Mouse (Mus musculus): ENCODE results near the gene Ppp1r18. TPM values are rescaled to one million over a fixed set of nuclear protein-coding genes. Genes with fewer than 3 reads are reported as not detected.
"Not testable (repeated sequence)": the region's sequence is repeated elsewhere in the genome, so short reads cannot be mapped to it uniquely, and the experiment has no call there.

Gene Ppp1r18
- polyA plus RNA-seq, 1 experiment, result 17.8 TPM

DNA sequence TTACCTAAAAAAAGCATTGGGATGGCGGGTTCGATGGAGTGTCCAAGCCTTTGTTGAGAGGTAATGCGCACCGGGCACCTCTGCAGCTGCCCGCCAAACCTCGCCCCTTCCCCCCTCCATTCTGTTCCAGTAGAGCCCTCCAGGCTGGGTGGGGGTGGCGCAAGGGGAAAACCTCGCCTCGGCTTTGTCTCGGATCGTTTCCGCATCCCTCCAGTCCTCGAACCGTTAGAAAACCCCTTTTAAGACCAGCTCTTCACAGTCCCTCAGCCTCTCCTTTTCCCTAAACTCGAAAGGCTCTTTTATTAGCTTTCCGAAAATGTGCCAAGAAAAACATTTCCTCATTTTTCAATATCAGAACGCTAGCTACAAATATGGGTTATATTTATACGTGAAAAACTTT is 27.9 kb upstream of the Ppp1r18 start:
- peak overlapping the region; percentile 87 for H3K4me3 ChIP-seq (ENCODE audit: insufficient read depth, low read depth, low read length)
- no peaks in the 10 kb centered on the region for H3K27me3 ChIP-seq (replicated peaks; ENCODE audit: control insufficient read depth, insufficient read depth, low read length)
- DNase-seq, result peak; percentile 42
- H3K27ac ChIP-seq (ENCODE audit: insufficient read depth, low read depth, low read length), result peak overlapping the region; percentile 80
- H3K4me1 ChIP-seq (ENCODE audit: control insufficient read depth, insufficient read depth, low read length), result peaks cover 20% of the 10 kb centered on the region
- WGBS, result under 1% methylated on average over 18 of the region's 18 CpGs
- TF ChIP-seq POLR2A (IDR thresholded peaks at IDR 0.05; ENCODE audit: low read depth, low read length) (no peak), CTCF (conservative IDR thresholded peaks at IDR 0.05; ENCODE audit: insufficient read depth, insufficient read length, low read depth, low read length) (no peak)
- no peaks in the 10 kb centered on the region for H3K36me3 ChIP-seq (ENCODE audit: control insufficient read depth, insufficient read depth, low read length)

DNA sequence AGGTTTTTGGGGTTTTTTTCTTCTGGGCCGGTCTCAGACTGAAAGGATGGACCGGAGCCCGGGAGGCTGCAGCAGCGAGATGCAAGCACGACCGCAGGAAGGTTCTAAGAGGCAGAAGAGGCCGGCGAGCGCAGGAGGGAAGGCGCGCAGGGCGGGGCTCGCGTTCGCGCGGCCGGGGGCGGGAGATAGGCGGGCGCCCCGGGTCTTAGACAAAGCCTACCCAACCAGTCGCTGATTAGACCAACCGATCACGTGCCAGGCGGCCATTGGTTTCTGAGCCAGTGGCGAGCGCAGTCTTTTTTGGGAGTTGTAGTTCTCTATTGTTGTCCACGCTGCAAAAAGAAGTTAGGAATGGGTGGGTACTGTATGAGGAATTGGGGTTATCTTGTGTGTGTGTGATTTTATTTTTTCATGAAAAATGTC is 27.3 kb upstream of the Ppp1r18 start, which contains the start of gene Tubb5:
Gene Tubb5 (minus strand): TSS at position 185 of the 423 bp plus-strand sequence.
- TF ChIP-seq POLR2A (IDR thresholded peaks at IDR 0.05; ENCODE audit: low read depth, low read length) (peak; percentile 70), CTCF (conservative IDR thresholded peaks at IDR 0.05; ENCODE audit: insufficient read depth, insufficient read length, low read depth, low read length) (no peak)
- WGBS, result 2% methylated on average over 29 of the region's 29 CpGs
- DNase-seq, result peak; percentile 99
- H3K4me3 ChIP-seq (ENCODE audit: insufficient read depth, low read depth, low read length), result peak within 1 kb of the TSS; percentile 87
- peak within 1 kb of the TSS; percentile 80 for H3K27ac ChIP-seq (ENCODE audit: insufficient read depth, low read depth, low read length)
- H3K27me3 ChIP-seq (replicated peaks; ENCODE audit: control insufficient read depth, insufficient read depth, low read length), result no peaks in the 10 kb centered on the region
- no peaks in the 10 kb centered on the region for H3K36me3 ChIP-seq (ENCODE audit: control insufficient read depth, insufficient read depth, low read length)
- H3K4me1 ChIP-seq (ENCODE audit: control insufficient read depth, insufficient read depth, low read length), result peaks cover 20% of the 10 kb centered on the region

DNA sequence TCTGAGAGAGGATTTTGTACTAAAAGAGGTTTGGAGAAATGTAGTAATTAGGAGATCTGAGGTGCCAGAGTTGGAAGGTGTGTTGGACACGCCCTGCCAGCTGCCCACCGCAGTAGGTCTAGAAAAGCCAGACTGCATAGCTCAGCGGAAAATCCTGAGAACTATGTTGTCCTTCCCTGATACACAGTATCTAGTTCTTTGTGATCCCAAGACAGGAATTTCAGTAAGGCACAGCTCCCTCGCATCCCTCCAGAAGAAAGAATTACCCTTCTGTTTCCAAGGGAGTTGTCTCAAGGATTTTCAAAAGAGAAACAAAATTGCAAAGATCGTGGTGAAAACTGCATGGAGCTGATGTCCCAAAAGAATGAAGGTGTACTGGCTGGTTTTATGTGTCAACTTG is 26.8 kb upstream of the Ppp1r18 start:
- TF ChIP-seq POLR2A (IDR thresholded peaks at IDR 0.05; ENCODE audit: low read depth, low read length) (no peak), CTCF (conservative IDR thresholded peaks at IDR 0.05; ENCODE audit: insufficient read depth, insufficient read length, low read depth, low read length) (no peak)
- 12% methylated on average over 5 of the region's 5 CpGs for WGBS
- no peaks in the 10 kb centered on the region for H3K36me3 ChIP-seq (ENCODE audit: control insufficient read depth, insufficient read depth, low read length)
- H3K4me3 ChIP-seq (ENCODE audit: insufficient read depth, low read depth, low read length), result no peak overlapping the region
- H3K27ac ChIP-seq (ENCODE audit: insufficient read depth, low read depth, low read length), result 0 out of 2 replicates have a peak overlapping the region, but pooled peaks have one; percentile 19
- no peaks in the 10 kb centered on the region for H3K27me3 ChIP-seq (replicated peaks; ENCODE audit: control insufficient read depth, insufficient read depth, low read length)
- peaks cover 20% of the 10 kb centered on the region for H3K4me1 ChIP-seq (ENCODE audit: control insufficient read depth, insufficient read depth, low read length)
- no peak for DNase-seq

DNA sequence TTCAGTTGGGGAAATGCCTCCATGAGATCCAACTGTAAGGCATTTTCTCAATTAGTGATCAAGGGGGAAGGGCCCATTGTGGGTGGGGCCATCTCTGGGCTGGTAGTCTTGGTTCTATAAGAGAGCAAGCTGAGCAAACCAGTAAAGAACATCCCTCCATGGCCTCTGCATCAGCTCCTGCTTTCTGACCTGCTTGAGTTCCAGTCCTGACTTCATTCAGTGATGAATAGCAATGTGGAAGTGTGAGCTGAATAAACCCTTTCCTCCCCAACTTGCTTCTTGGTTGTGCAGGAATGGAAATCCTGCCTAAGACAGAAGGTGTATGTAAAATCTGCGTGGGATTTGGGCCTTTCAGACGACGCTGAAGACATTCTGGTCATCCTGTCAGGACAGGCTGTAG is 26.4 kb upstream of the Ppp1r18 start:
- H3K4me3 ChIP-seq (ENCODE audit: insufficient read depth, low read depth, low read length); H3K27me3 ChIP-seq (replicated peaks; ENCODE audit: control insufficient read depth, insufficient read depth, low read length); H3K36me3 ChIP-seq (ENCODE audit: control insufficient read depth, insufficient read depth, low read length); H3K27ac ChIP-seq (ENCODE audit: insufficient read depth, low read depth, low read length); DNase-seq: not testable (repeated sequence)
- WGBS, result 55% methylated on average over 3 of the region's 3 CpGs
- peaks cover 20% of the 10 kb centered on the region for H3K4me1 ChIP-seq (ENCODE audit: control insufficient read depth, insufficient read depth, low read length)

DNA sequence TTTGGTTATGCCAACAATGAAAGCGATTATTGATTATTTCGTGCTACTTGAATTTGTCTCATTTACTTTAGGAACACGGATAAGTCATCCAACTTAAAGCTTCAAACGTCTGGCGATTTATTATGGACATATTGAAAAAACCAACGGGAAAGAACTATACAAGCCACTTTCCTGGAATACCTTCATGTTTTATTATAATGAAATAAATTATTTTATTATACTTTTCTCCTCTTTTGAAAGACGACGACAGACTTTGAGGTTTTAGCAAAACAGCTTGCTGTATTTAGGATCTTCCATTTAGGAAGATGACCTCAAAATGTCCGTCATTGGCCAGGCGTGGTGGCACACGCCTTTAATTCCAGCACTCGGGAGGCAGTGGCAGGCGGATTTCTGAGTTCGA is 24.8 kb upstream of the Ppp1r18 start:
- H3K36me3 ChIP-seq (ENCODE audit: control insufficient read depth, insufficient read depth, low read length), result no peaks in the 10 kb centered on the region
- no peaks in the 10 kb centered on the region for H3K27me3 ChIP-seq (replicated peaks; ENCODE audit: control insufficient read depth, insufficient read depth, low read length)
- no peak for DNase-seq
- no peak overlapping the region for H3K27ac ChIP-seq (ENCODE audit: insufficient read depth, low read depth, low read length)
- no peak for TF ChIP-seq POLR2A (IDR thresholded peaks at IDR 0.05; ENCODE audit: low read depth, low read length)
- TF ChIP-seq CTCF (conservative IDR thresholded peaks at IDR 0.05; ENCODE audit: insufficient read depth, insufficient read length, low read depth, low read length), result no peak
- H3K4me3 ChIP-seq (ENCODE audit: insufficient read depth, low read depth, low read length), result peak overlapping the region; percentile 39; the same call in 1 of the 2 replicates
- WGBS, result 53% methylated on average over 14 of the region's 14 CpGs
- peaks cover 18% of the 10 kb centered on the region for H3K4me1 ChIP-seq (ENCODE audit: control insufficient read depth, insufficient read depth, low read length)

DNA sequence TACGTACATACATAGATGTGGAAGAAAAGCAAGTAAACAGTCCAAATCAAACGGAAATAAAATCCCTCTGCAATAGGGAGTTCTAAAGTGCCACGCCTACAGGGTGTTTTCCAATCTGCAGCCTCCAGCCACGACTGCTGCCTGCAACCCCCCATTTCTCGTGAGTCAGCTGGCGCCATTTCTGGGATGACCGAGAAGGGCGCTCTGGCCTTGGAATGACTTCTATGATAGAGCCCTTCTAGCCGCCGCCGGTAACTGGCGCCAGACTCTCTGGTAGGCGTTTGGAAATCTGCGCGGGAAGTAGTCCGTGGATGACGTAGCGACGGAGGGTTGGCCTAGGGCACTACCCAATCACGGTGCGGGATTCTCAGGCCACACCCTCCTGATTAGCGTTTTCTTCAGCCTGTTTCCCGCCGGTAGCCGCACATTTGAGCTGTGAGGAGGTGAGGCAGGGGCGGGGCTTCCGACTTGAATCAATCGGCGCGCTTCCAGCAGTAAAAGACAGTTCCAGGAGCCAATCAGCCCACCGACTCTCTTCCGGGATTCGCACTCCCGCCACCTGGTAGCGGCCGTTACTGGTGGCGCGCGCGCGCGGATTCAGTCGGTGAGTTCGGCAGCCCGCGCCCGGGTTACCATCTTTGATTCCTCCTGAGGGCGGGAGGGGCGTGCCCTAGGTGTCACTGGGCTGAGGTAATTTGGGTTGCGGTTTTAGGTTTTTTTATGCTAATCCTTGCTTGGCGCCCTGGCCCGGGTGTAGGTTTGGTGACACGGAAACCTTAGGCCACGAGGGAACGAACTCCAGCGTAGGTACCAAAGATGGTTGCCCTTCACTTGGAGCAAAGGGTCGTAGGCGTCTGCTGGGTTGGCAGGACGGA is 24.1 kb upstream of the Ppp1r18 start, which contains the start of gene Mdc1:
Gene Mdc1 (plus strand): TSS at position 440 of the 875 bp plus-strand sequence.
- Histone ChIP-seq H3K27ac (ENCODE audit: insufficient read depth, low read depth, low read length) (peak within 1 kb of the TSS; percentile 65; the same call in 1 of the 2 replicates), H3K4me3 (ENCODE audit: insufficient read depth, low read depth, low read length) (peak within 1 kb of the TSS; percentile 61), H3K36me3 (ENCODE audit: control insufficient read depth, insufficient read depth, low read length) (no peaks in the 10 kb centered on the region), H3K4me1 (ENCODE audit: control insufficient read depth, insufficient read depth, low read length) (peaks cover 11% of the 10 kb centered on the region), H3K27me3 (replicated peaks; ENCODE audit: control insufficient read depth, insufficient read depth, low read length) (no peaks in the 10 kb centered on the region)
- WGBS, result under 1% methylated on average over 59 of the region's 59 CpGs
- TF ChIP-seq CTCF (conservative IDR thresholded peaks at IDR 0.05; ENCODE audit: insufficient read depth, insufficient read length, low read depth, low read length), result 0 out of 2 replicates have a peak, but pooled peaks have one; percentile 16
- peak; percentile 69 for TF ChIP-seq POLR2A (IDR thresholded peaks at IDR 0.05; ENCODE audit: low read depth, low read length)
- peak; percentile 100 for DNase-seq

DNA sequence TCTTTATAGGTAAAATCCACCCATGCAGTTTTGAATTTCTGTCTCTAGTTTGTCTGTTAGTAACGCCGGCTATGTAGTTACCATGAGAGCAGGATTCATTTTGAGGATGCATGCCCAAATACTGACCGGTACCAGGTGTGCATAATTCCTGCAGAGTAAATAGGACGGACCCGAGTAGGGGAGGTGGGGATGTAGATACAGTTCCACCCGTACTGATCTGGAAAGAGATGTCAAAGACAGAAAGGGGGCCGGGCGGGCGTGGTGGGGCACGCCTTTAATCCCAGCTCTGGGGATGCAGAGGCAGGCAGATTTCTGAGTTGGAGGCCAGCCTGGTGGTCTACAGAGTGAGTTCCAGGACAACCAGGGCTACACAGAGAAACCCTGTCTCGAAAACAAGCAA is 23.4 kb upstream of the Ppp1r18 start:
- no peak for TF ChIP-seq CTCF (conservative IDR thresholded peaks at IDR 0.05; ENCODE audit: insufficient read depth, insufficient read length, low read depth, low read length)
- no peak for TF ChIP-seq POLR2A (IDR thresholded peaks at IDR 0.05; ENCODE audit: low read depth, low read length)
- 0 out of 2 replicates have a peak, but pooled peaks cover 5% of the 10 kb centered on the region for H3K4me1 ChIP-seq (ENCODE audit: control insufficient read depth, insufficient read depth, low read length)
- no peaks in the 10 kb centered on the region for H3K27me3 ChIP-seq (replicated peaks; ENCODE audit: control insufficient read depth, insufficient read depth, low read length)
- DNase-seq, result no peak
- peak overlapping the region; percentile 61 for H3K4me3 ChIP-seq (ENCODE audit: insufficient read depth, low read depth, low read length)
- no peak overlapping the region; the same call in 1 of the 2 replicates for H3K27ac ChIP-seq (ENCODE audit: insufficient read depth, low read depth, low read length)
- H3K36me3 ChIP-seq (ENCODE audit: control insufficient read depth, insufficient read depth, low read length), result no peaks in the 10 kb centered on the region
- 11% methylated on average over 11 of the region's 11 CpGs for WGBS
